8 mouse cellular contexts compared by ENCODE assay signal in genomic region chr9:44130581-44131275, GRCm38 (mm10). TPM values are rescaled to one million over a fixed set of nuclear protein-coding genes. Genes with fewer than 3 reads are reported as not detected.
DNase-seq lines count a peak whose midpoint lies in the region; ATAC-seq and TF ChIP-seq lines count a peak whose summit lies in the region.

No protein-coding gene starts in this region.

- no peaks in the 10 kb centered on the region for H3K9me3 ChIP-seq in forebrain, postnatal 0 days (ENCODE audit: low read length)
- no peaks in the 10 kb centered on the region for H3K9me3 ChIP-seq in hindbrain, embryonic 16.5 days (ENCODE audit: control insufficient read depth, low read length)
- no peaks in the 10 kb centered on the region for H3K9me3 ChIP-seq in liver, embryonic 13.5 days (replicated peaks)
- H3K9me3 ChIP-seq in neural tube, embryonic 13.5 days = no peaks in the 10 kb centered on the region

- peaks cover 8% of the 10 kb centered on the region; the same call in 1 of the 2 replicates for H3K4me1 ChIP-seq in forebrain, postnatal 0 days (ENCODE audit: insufficient read depth)
- peaks cover 40% of the 10 kb centered on the region for H3K4me1 ChIP-seq in hindbrain, embryonic 16.5 days (ENCODE audit: control insufficient read depth, insufficient read depth, low read depth, low read length)
- peaks cover 46% of the 10 kb centered on the region for H3K4me1 ChIP-seq in liver, embryonic 13.5 days (replicated peaks)
- peaks cover 51% of the 10 kb centered on the region for H3K4me1 ChIP-seq in neural tube, embryonic 13.5 days (replicated peaks)

- peak overlapping the region; percentile 57; the same call in 1 of the 2 replicates for H3K4me2 ChIP-seq in forebrain, postnatal 0 days (ENCODE audit: low read depth)
- H3K4me2 ChIP-seq in hindbrain, embryonic 16.5 days (ENCODE audit: low read length) = peak overlapping the region; percentile 61
- H3K4me2 ChIP-seq in liver, embryonic 13.5 days = peak overlapping the region; percentile 64
- H3K4me2 ChIP-seq in neural tube, embryonic 13.5 days = peak overlapping the region; percentile 63

- DNase-seq in 3134 (ENCODE audit: extremely low read depth, insufficient read length, low spot score) (peak; percentile 41), ES-CJ7 (ENCODE audit: low read depth, low spot score) (peak; percentile 50)
- DNase-seq in forebrain, postnatal 0 days = no peak
- DNase-seq in liver, embryonic 13.5 days = no peak
- DNase-seq in layer of hippocampus, postnatal 36 days = no peak
- DNase-seq in layer of hippocampus, postnatal 14 days (ENCODE audit: low spot score in 2 of 2) = no peak

- WGBS in forebrain, postnatal 0 days = 20% methylated on average over 19 of the region's 19 CpGs
- 16% methylated on average over 19 of the region's 19 CpGs for WGBS in hindbrain, embryonic 16.5 days
- 14% methylated on average over 19 of the region's 19 CpGs for WGBS in liver, embryonic 13.5 days (ENCODE audit: insufficient replicate concordance)
- WGBS in neural tube, embryonic 13.5 days = 13% methylated on average over 19 of the region's 19 CpGs

- H3K27ac ChIP-seq in forebrain, postnatal 0 days (ENCODE audit: low read depth, low read length) = no peak overlapping the region
- no peak overlapping the region for H3K27ac ChIP-seq in hindbrain, embryonic 16.5 days (ENCODE audit: low read depth, low read length)
- H3K27ac ChIP-seq in liver, embryonic 13.5 days = peak overlapping the region; percentile 66
- peak overlapping the region; percentile 79 for H3K27ac ChIP-seq in neural tube, embryonic 13.5 days (replicated peaks)

- TF ChIP-seq CTCF in forebrain, postnatal 0 days (IDR thresholded peaks at IDR 0.05; ENCODE audit: low read depth) = no peak

- H3K27me3 ChIP-seq in forebrain, postnatal 0 days (ENCODE audit: insufficient read depth, low read length) = peaks cover 21% of the 10 kb centered on the region
- H3K27me3 ChIP-seq in hindbrain, embryonic 16.5 days (replicated peaks; ENCODE audit: control insufficient read depth, insufficient read depth, low read length) = peaks cover 22% of the 10 kb centered on the region
- H3K27me3 ChIP-seq in liver, embryonic 13.5 days = peaks cover 81% of the 10 kb centered on the region
- peaks cover 63% of the 10 kb centered on the region for H3K27me3 ChIP-seq in neural tube, embryonic 13.5 days

- no peak; the same call in 1 of the 2 replicates for ATAC-seq in forebrain, postnatal 0 days
- no peak for ATAC-seq in hindbrain, embryonic 16.5 days
- no peak for ATAC-seq in liver, embryonic 13.5 days (ENCODE audit: low read depth)
- ATAC-seq in neural tube, embryonic 13.5 days (ENCODE audit: low read depth) = peak; percentile 30; the same call in 1 of the 2 replicates

- no peak overlapping the region for H3K4me3 ChIP-seq in forebrain, postnatal 0 days (ENCODE audit: low read depth, low read length)
- H3K4me3 ChIP-seq in hindbrain, embryonic 16.5 days (ENCODE audit: low read length) = no peak overlapping the region; the same call in 1 of the 2 replicates
- peak overlapping the region; percentile 35 for H3K4me3 ChIP-seq in liver, embryonic 13.5 days (replicated peaks)
- H3K4me3 ChIP-seq in neural tube, embryonic 13.5 days = peak overlapping the region; percentile 34

- no peak overlapping the region for H3K9ac ChIP-seq in forebrain, postnatal 0 days
- peak overlapping the region; percentile 57 for H3K9ac ChIP-seq in hindbrain, embryonic 16.5 days (ENCODE audit: low read depth, low read length)
- H3K9ac ChIP-seq in liver, embryonic 13.5 days = no peak overlapping the region
- peak overlapping the region; percentile 67 for H3K9ac ChIP-seq in neural tube, embryonic 13.5 days

- no peaks in the 10 kb centered on the region for H3K36me3 ChIP-seq in forebrain, postnatal 0 days (ENCODE audit: insufficient read depth)
- H3K36me3 ChIP-seq in hindbrain, embryonic 16.5 days (ENCODE audit: control insufficient read depth, insufficient read depth, low read length) = no peaks in the 10 kb centered on the region
- no peaks in the 10 kb centered on the region for H3K36me3 ChIP-seq in liver, embryonic 13.5 days
- H3K36me3 ChIP-seq in neural tube, embryonic 13.5 days = no peaks in the 10 kb centered on the region

RNA-seq across cellular contexts. Expression of gene Mcam, which starts 3.5 kb away (rescaled TPM):
- total RNA-seq in forebrain, postnatal 0 days (2014; rRNA removed) = 12.2 and 21.1 TPM in 2 replicates
- polyA plus RNA-seq in forebrain, postnatal 0 days (2015; fragmentation: Nextera tagmentation; extraction: Ambion mirVana) = 5.0 and 6.0 TPM in 2 replicates
- 12.3 and 15.3 TPM in 2 replicates for polyA plus RNA-seq in hindbrain, embryonic 16.5 days (2015; fragmentation: Nextera tagmentation; extraction: Ambion mirVana)
- polyA plus RNA-seq in liver, embryonic 13.5 days (2015; fragmentation: Nextera tagmentation; extraction: Ambion mirVana) = 3.7 and 4.0 TPM in 2 replicates
- polyA plus RNA-seq in neural tube, embryonic 13.5 days (2015; fragmentation: Nextera tagmentation; extraction: Ambion mirVana) = 21.0 and 23.6 TPM in 2 replicates
- total RNA-seq in layer of hippocampus, postnatal 36 days (2021) = 10 to 100 TPM; 15.6 to 18.8 TPM
- total RNA-seq in layer of hippocampus, postnatal 14 days (2021) = 10 to 100 TPM; 24.5 to 27.8 TPM

RNA-seq across cellular contexts. Expression of gene Rnf26, which starts 17.4 kb away (rescaled TPM):
- 11.0 and 16.0 TPM in 2 replicates for total RNA-seq in forebrain, postnatal 0 days (2014; rRNA removed)
- 36.8 and 38.8 TPM in 2 replicates for polyA plus RNA-seq in forebrain, postnatal 0 days (2015; fragmentation: Nextera tagmentation; extraction: Ambion mirVana)
- 33.0 and 37.8 TPM in 2 replicates for polyA plus RNA-seq in hindbrain, embryonic 16.5 days (2015; fragmentation: Nextera tagmentation; extraction: Ambion mirVana)
- 36.9 and 38.7 TPM in 2 replicates for polyA plus RNA-seq in liver, embryonic 13.5 days (2015; fragmentation: Nextera tagmentation; extraction: Ambion mirVana)
- 34.5 and 35.4 TPM in 2 replicates for polyA plus RNA-seq in neural tube, embryonic 13.5 days (2015; fragmentation: Nextera tagmentation; extraction: Ambion mirVana)
- total RNA-seq in layer of hippocampus, postnatal 36 days (2021) = 10 to 100 TPM; 28.4 to 28.6 TPM
- total RNA-seq in layer of hippocampus, postnatal 14 days (2021) = 10 to 100 TPM; 27.7 to 28.2 TPM

RNA-seq across cellular contexts. Expression of gene Gm49380, which starts 17.4 kb away (rescaled TPM):
- 0.81 TPM in 1 of 2 replicates, not detected in the other for total RNA-seq in forebrain, postnatal 0 days (2014; rRNA removed)
- 0.11 TPM in 1 of 2 replicates, not detected in the other for polyA plus RNA-seq in forebrain, postnatal 0 days (2015; fragmentation: Nextera tagmentation; extraction: Ambion mirVana)
- 0.14 and 0.24 TPM in 2 replicates for polyA plus RNA-seq in hindbrain, embryonic 16.5 days (2015; fragmentation: Nextera tagmentation; extraction: Ambion mirVana)
- polyA plus RNA-seq in liver, embryonic 13.5 days (2015; fragmentation: Nextera tagmentation; extraction: Ambion mirVana) = 0.05 TPM in 1 of 2 replicates, not detected in the other
- 0.18 and 0.28 TPM in 2 replicates for polyA plus RNA-seq in neural tube, embryonic 13.5 days (2015; fragmentation: Nextera tagmentation; extraction: Ambion mirVana)
- under 1 TPM; 0.35 to 0.61 TPM for total RNA-seq in layer of hippocampus, postnatal 36 days (2021)
- total RNA-seq in layer of hippocampus, postnatal 14 days (2021) = under 1 TPM; 0.14 to 0.29 TPM

RNA-seq across cellular contexts. Expression of gene C1qtnf5, which starts 23.7 kb away (rescaled TPM):
- 17.3 and 18.4 TPM in 2 replicates for total RNA-seq in forebrain, postnatal 0 days (2014; rRNA removed)
- polyA plus RNA-seq in forebrain, postnatal 0 days (2015; fragmentation: Nextera tagmentation; extraction: Ambion mirVana) = 8.7 and 9.3 TPM in 2 replicates
- 8.5 and 9.5 TPM in 2 replicates for polyA plus RNA-seq in hindbrain, embryonic 16.5 days (2015; fragmentation: Nextera tagmentation; extraction: Ambion mirVana)
- polyA plus RNA-seq in liver, embryonic 13.5 days (2015; fragmentation: Nextera tagmentation; extraction: Ambion mirVana) = 0.17 and 0.20 TPM in 2 replicates
- polyA plus RNA-seq in neural tube, embryonic 13.5 days (2015; fragmentation: Nextera tagmentation; extraction: Ambion mirVana) = 3.1 and 3.6 TPM in 2 replicates
- total RNA-seq in layer of hippocampus, postnatal 36 days (2021) = 10 to 100 TPM; 17.0 to 17.6 TPM
- 10 to 100 TPM; 13.5 to 18.6 TPM for total RNA-seq in layer of hippocampus, postnatal 14 days (2021)

RNA-seq across cellular contexts. Expression of gene Mfrp, which starts 29.2 kb away (rescaled TPM):
- 0.67 and 1.2 TPM in 2 replicates for total RNA-seq in forebrain, postnatal 0 days (2014; rRNA removed)
- polyA plus RNA-seq in forebrain, postnatal 0 days (2015; fragmentation: Nextera tagmentation; extraction: Ambion mirVana) = 0.08 and 0.13 TPM in 2 replicates
- 0.20 and 0.31 TPM in 2 replicates for polyA plus RNA-seq in hindbrain, embryonic 16.5 days (2015; fragmentation: Nextera tagmentation; extraction: Ambion mirVana)
- not detected in 2 replicates for polyA plus RNA-seq in liver, embryonic 13.5 days (2015; fragmentation: Nextera tagmentation; extraction: Ambion mirVana)
- not detected in 2 replicates for polyA plus RNA-seq in neural tube, embryonic 13.5 days (2015; fragmentation: Nextera tagmentation; extraction: Ambion mirVana)
- 1 to 10 TPM in 1 of 2 experiments, under 1 TPM in 1; 0.17 to 2.5 TPM for total RNA-seq in layer of hippocampus, postnatal 36 days (2021)
- 1 to 10 TPM in 1 of 2 experiments, under 1 TPM in 1; 0.33 to 8.6 TPM for total RNA-seq in layer of hippocampus, postnatal 14 days (2021)

Comparison
In these comparisons a context has a peak if more than half of its experiments do, and no peak if none do; other contexts are left out.
1. DNase-seq: peak in 3134 (single experiment) and ES-CJ7 (single experiment); none in forebrain, postnatal 0 days (single experiment), liver, embryonic 13.5 days (single experiment), layer of hippocampus, postnatal 36 days (0 of 2) and layer of hippocampus, postnatal 14 days (0 of 2).
2. H3K27ac ChIP-seq: peak in liver, embryonic 13.5 days (single experiment) and neural tube, embryonic 13.5 days (single experiment); none in forebrain, postnatal 0 days (single experiment) and hindbrain, embryonic 16.5 days (single experiment).
3. H3K4me3 ChIP-seq: peak in liver, embryonic 13.5 days (single experiment) and neural tube, embryonic 13.5 days (single experiment); none in forebrain, postnatal 0 days (single experiment) and hindbrain, embryonic 16.5 days (single experiment).
4. H3K9ac ChIP-seq: peak in hindbrain, embryonic 16.5 days (single experiment) and neural tube, embryonic 13.5 days (single experiment); none in forebrain, postnatal 0 days (single experiment) and liver, embryonic 13.5 days (single experiment).
5. Peak in every context shown above with its lines, with median percentiles within 50 percentile points of each other: H3K4me2 ChIP-seq.